Mouse (Mus musculus) ES-Bruce4 (cell line): ENCODE measurements at regions not wholly inside any gene's neighbourhood (a gene's known extent, or its start where the extent isn't known, plus 50 kb on each side); places are given as distances from the start of the nearest gene placed in this dataset.

Source experiments
- H3K27ac ChIP-seq: 2 replicates; pipeline ENCODE4 v1.5.1; 2012; ENCODE audit warnings: low read length, inconsistent platforms; ENCODE audit not compliant: insufficient read depth
- H3K27me3 ChIP-seq: 2 replicates; pipeline ENCODE4 v1.6.1; 2012; ENCODE audit warnings: mild to moderate bottlenecking, low read length, inconsistent platforms; ENCODE audit not compliant: control insufficient read depth, poor library complexity, insufficient read depth, severe bottlenecking
- H3K36me3 ChIP-seq: 2 replicates; pipeline ENCODE4 v1.6.1; 2012; ENCODE audit warnings: inconsistent platforms, mild to moderate bottlenecking, low read length, moderate library complexity; ENCODE audit not compliant: control insufficient read depth, poor library complexity, insufficient read depth, severe bottlenecking
- H3K4me1 ChIP-seq: one replicate; pipeline ENCODE4 v1.8.1; 2011; ENCODE audit warnings: low read length; ENCODE audit not compliant: control insufficient read depth, insufficient read depth
- H3K4me3 ChIP-seq: 2 replicates; pipeline ENCODE4 v1.5.1; 2011; ENCODE audit warnings: low read depth, mild to moderate bottlenecking, low read length
- H3K9ac ChIP-seq: 2 replicates; pipeline ENCODE4 v1.6.1; 2012; ENCODE audit warnings: low read depth, mild to moderate bottlenecking, inconsistent platforms; ENCODE audit not compliant: poor library complexity, severe bottlenecking
- H3K9me3 ChIP-seq: replicated peaks from 2 replicates; pipeline ENCODE4 v1.6.1; 2012; ENCODE audit warnings: mild to moderate bottlenecking, low read length, inconsistent platforms; ENCODE audit not compliant: control insufficient read depth, poor library complexity, insufficient read depth, severe bottlenecking
- CTCF ChIP-seq: IDR thresholded peaks from one replicate; pipeline ENCODE4 v1.8.1; 2011; ENCODE audit warnings: low read depth, low read length
- EP300 ChIP-seq: IDR thresholded peaks from 2 replicates; pipeline ENCODE4 v1.6.1; 2011; ENCODE audit warnings: low read depth, low read length; ENCODE audit not compliant: insufficient read depth
- POLR2A ChIP-seq: IDR thresholded peaks from one replicate; pipeline ENCODE4 v1.8.1; 2011; ENCODE audit warnings: low read length; ENCODE audit not compliant: insufficient read depth

DNA sequence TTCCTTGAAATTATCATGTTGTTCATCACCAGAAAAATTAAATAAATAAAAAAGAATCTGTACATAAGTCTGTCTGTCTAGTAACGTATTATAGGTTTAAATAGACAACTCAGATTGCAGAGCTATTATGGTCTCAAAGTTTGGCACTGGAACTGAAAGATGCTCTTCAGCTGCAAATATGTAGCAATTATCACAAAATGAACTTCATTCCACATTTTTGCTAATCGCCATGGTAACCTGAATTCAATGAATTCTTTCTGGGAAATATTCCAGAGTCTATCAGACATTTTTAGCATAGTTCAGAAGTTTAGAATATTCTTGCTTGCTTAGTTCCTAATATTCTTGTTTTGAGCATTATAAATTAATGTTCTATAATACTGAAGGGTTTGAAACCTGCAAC, 62.2 kb upstream of the Nkain2 start:
- Histone ChIP-seq H3K4me1 (no peaks in the 10 kb centered on the region), H3K4me3 (no peak overlapping the region), H3K27ac (no peak overlapping the region), H3K36me3 (no peaks in the 10 kb centered on the region), H3K9me3 (peaks cover 19% of the 10 kb centered on the region), H3K27me3 (no peaks in the 10 kb centered on the region), H3K9ac (no peak overlapping the region)
- no peak for TF ChIP-seq CTCF
- no peak for TF ChIP-seq POLR2A
- no peak for TF ChIP-seq EP300

GRCm38 (mm10) chr10:32943026-32943425, 52.8 kb upstream of the Nkain2 start:
- Histone ChIP-seq H3K36me3 (no peaks in the 10 kb centered on the region), H3K9me3 (peaks cover 33% of the 10 kb centered on the region), H3K27ac (no peak overlapping the region), H3K4me1 (no peaks in the 10 kb centered on the region), H3K27me3 (no peaks in the 10 kb centered on the region), H3K9ac (no peak overlapping the region), H3K4me3 (no peak overlapping the region)
- no peak for TF ChIP-seq POLR2A
